Mouse (Mus musculus) thymus, adult 18-20 months (tissue): Measurements from ENCODE around the gene Myl3.
A peak's percentile ranks its signal among the peaks of the same experiment; 100 is the strongest.

Source experiments
- DNase-seq, 2 experiments: peaks; one replicate each; pipeline ENCODE4 v3.0.0; 2022; ENCODE audit warnings: mixed read lengths in 2 of 2

Gene Myl3

DNA sequence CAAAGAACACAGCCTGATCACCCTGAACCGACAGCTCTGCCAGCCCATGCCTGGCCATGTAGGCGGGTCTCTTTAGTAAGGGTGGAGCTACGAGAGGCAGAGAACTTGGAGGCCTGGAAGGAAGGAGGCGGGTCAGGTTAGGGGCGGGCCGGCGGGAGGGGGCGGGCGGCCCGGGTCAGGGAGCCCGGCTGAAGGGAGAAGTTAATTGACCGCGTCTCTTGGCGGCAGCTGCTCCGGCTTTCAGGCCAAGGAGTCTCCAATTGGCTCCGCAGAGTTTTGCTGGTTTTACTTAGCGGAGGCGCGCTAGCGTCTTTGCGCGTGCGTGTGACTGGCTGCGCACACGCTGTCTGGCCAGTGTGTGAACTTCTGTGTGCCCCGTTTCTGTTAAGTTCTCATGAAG lies 9.0 kb upstream of the Myl3 start:
- DNase-seq: peak; percentile 35

DNA sequence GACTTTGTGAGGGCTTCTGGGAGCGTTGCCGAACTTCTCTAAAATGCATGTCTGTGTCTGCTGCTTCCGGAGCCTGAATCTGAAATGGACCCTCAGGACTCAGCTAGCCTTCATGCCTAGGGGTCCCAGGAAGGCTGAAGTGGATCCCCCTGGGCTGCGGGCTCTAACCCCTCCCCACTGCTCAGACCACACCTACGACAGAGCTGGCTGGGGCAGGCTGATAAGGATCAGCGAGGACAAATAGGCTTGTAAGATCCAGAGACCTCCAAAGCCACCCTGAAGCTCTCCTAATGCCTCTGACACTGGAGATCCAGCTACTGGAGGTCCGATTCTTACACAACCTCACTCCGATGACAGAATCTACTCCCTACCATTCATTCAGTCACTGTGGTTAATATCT lies 8.6 kb upstream of the Myl3 start:
- DNase-seq: no peak

DNA sequence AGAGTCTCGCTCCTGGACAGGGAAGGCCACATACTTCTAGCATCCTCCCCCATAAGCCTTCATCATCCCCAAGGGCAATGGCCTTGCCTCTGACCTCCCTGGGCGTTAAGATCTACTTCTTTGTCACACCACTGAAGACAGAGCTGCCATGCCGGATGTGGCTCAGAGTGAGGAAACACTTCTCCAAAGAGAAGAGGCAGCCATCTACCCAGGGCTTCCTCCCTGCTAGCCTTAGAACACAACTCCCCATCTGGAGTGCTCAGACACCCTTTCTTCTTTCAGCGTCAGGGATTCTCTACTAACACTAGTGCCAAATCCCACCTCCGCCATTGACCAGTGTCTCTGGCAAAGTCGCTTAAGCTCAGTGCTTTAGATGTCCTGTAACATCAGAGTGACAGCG lies 7.5 kb upstream of the Myl3 start:
- no peak for DNase-seq

DNA sequence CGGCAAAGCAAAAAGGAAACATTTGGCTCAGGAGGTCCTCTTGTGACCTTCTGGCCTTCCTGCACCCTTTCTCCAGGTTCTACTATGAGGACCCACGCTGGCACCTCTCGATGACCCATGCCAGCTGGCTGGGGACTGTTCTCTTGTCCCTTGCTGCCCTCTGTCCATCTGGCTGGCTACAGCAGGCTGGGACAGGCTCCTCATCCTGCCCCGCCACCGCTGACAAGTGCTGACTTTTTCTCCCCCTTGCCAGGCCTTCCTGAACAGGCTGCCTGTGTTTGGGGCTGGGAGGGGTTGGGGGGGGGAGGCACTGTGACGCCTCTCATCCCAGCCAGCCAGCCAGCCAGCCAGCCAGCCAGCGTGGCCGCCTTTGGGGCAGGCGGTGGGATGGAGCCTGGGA lies 5.3 kb upstream of the Myl3 start:
- no peak for DNase-seq

DNA sequence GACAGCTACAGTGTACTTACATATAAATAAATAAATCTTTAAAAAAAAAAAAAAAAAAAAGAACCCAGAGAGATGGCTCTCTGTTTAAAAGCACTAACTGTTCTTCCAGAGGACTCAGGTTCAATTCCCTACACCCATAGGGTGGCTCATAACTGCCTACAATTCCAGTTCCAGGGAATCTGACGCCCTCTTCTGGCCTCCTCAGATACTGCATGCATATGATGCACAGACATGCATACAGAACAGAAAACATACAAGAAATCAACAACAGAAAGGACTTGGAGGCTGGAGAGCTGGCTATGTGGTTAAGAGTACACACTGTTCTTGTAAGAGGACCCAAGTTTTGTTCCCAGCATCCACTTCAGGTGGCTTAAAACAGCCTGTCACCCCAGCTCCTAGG lies 3.6 kb upstream of the Myl3 start:
- DNase-seq: no peak

DNA sequence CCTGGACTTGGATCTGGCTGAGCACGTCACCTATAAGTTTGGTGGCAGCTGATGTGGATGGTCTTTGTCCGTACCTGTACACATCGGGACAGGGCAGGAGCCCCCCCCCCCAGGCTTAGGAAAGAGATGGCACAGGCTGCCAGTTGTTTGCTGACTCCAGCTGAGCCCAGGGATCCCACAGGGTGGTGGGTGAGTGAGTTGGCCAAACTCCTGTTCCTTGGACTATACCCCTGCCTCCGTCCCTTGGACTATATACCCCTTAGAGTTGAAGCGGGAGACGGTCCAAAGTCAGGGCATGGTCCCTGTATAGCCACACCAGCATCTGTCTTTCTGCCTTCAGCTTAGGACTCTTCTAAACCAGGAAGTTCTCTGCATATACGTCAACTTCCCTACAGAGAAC lies 1.7 kb upstream of the Myl3 start:
- no peak for DNase-seq

DNA sequence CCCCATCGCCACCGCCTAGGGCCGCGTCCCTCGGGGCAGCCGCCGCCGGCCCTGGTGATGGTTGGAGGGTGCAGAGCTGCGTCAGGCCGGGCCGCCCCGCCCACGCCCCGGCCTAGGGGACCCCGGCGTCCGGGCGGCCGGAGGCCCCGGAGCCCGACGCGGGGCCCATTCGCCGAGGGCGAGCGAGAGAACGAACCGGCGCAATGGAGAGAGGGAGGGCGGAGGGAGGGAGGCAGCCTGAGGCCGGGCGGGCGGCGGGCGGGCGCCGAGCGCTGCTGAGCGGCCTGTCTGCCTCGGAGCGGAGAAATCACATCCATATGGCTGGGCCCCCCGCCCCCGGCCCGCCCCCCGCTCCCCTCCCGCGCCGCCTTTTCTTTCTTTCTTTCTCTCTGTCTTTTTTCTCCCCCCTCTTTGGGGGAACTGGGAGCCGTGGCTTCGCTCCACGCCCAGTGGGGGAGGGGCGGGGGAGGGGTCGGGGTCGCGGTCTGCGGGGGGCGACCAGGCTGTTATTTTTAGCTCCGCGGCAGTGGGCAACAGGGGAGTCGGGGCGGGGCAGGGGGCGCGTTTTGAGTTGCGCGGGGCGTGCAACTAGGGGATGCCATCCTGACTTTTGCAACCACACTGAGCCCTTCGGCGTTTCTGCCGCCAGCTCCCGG lies 762 bp downstream of the Myl3 start:
- no peak for DNase-seq

DNA sequence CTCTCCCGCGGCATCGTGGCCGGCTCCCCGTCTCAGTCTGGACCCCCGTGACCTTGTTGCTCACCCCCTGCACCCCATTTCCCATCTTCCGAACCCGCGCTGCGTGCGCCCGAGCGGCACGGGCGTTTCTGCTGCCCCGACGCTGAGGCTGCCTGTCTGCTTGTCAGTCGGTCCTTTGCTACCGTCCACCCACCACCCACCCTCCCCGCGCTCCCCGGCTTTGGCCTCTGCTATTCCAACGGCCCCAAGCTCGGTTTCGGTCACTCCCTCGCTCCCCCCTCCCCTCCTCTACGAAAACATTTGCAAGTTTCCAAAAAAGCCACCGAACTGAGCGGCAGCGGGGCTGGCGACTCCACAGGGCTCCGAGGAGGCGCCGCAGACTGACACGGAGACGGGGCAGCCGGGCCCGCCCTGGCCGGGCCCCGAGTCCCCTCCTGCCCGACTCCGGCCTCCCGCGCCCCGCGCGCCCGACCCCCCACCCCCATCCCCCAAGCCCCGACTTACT lies 1.3 kb downstream of the Myl3 start:
- DNase-seq: no peak

DNA sequence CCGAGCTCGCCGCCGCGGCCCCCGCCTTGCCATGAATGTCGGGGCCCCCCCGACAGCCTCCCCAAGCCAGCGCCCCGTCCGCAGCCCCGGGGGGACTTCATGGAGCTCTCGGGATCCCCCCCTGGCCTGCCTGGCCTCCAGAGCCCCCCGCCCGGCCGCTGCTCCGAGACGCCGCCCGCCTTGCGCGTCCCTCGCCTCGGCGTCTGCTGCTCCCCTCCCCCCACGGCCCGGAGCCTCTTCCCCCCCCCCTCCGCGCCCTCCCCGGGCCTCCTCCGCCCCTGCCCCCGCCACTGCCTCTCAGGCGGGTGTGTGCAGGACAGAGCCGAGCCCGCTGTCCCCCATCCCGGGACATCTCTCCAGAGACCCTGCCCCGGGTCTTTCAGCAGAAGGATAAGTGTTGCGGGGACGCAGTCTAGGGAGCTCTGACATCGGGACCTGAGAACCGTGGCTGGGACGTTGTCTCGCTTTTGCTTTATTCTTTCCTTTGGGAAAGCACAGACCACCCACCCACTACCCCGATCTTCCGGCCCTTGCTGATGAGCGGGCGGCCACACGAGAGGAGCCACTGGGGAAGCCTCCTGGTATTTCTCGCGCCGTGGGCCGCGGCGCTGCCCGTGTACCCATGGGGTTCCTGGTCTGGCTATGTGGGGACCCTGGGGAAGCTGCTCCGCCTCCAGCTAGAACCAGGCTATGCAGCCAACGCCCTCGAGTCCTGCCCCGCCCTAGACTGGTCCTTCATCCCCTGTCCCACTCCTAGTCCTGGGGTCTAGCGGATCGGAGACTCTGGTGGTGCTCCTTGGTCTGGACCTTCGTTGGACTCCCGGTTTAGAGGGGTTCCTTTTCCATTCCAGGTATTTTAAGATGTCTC lies 2.0 kb downstream of the Myl3 start:
- no peak for DNase-seq

DNA sequence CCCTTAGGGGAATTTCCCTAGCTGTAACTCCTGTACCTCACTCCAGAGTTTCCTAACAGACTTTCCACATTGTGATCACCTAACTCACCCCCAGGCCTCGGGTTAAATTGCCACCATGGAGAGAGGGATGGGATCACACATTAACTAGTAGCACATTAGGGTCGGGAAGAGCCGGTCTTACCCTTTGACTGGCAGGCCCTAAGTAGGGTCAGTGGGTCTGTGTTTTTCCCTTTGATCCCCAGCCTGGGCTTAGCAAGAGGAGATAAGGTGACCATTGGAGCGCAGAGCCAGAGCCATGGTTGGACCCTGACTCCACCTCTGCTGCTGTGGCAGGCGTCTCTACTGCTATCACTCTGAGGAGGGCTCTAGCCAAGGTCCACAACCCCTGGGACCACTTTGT lies 4.1 kb downstream of the Myl3 start:
- DNase-seq: no peak

DNA sequence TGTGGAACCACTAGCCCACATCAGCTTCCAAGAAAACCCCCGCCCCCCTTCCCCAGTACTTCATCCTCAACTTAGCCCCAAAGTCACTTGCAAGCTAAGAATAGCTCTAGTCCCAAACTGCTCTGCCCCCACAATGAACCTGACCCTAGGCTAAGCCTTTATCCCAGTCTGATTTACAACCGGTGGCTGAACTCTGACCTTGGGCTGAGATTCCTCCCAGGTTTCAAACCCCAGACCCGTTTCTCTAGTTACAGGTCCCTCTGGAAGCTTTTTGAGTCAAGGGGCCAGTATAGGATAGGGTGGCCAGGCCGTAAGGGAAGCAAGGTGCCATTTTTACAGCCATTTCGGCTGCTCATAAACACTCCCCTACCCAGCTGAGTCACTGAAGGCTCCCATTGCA lies 4.6 kb downstream of the Myl3 start:
- DNase-seq: no peak

DNA sequence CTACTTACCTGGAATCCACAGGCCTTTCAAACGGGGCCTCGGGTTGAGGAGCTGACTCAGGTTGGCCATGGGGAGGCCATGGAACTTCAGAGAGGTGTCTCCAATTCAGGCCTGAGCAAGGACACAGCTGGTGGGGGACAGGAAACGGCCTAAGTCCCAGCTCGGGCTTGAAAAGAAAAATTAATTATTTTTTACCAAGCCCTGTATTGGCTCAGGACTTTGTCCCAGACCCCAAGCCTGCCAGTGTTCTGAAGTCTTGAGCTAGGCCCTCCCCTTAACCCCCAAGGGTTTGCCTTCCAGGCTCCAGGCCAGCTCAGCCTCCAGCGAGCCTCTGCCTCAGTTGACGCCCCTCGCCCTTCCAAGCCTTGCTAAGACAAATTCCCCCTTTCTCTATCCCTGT lies 5.3 kb downstream of the Myl3 start, which contains the start of gene Pth1r:
TSS of gene Pth1r (minus strand) at position 185 of the 400 bp plus-strand sequence.
- DNase-seq: no peak

DNA sequence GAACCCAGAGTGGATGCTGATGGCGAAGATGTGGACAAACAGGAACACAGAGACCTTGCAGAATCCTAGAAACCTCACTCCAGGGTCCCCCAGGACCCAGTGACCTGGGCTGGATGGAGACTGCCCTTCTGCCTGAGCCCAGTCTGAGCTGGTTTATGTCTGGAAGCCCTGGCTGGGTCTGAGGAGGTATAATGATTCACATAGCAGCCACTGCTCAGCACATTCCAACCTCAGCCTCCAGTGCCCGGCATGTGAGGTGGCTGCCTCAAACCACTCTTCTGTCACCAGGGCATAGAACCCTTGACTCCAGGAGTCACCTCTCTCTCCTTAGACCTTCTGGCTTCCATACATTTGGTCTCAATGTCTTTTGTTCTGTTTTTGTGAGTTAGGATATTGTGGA lies 6.8 kb downstream of the Myl3 start:
- no peak for DNase-seq

DNA sequence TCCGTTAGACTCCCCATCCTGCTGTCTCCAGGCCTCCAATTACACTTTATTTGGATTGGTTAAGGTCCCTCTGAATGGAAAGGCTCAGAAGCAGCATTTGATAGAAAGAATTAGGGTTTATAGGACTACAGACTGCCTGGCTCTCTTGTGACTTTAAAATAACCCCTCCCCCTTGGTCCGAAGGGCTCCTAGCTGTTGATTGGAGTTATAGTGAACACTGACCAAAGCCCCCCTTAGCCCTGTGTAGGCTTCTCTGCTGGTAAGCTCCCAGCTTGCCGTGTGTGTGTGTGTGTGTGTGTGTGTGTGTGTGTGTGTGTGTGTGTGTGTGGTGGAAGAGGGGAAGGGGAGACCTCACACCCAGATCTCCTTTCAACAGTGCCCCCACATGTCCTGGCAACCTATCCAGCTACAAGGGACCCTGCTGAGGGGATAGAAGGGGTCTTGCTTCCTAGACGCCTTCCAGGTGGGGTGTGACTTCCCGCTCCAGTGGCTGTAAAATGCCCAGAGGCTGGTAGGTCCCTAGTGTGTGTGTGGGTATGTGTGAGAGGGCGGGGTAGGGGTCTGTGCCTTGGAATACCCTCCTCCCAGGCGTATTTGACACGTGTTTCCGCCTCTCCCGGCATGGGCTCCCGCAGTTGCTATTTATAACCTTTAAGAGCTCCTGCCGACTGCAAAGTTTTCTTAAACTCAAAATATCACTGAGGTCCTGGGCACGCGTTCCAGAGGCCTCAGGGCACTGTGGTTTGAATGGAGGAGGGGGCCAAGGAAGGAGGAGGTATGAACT lies 8.9 kb downstream of the Myl3 start:
- DNase-seq: no peak

DNA sequence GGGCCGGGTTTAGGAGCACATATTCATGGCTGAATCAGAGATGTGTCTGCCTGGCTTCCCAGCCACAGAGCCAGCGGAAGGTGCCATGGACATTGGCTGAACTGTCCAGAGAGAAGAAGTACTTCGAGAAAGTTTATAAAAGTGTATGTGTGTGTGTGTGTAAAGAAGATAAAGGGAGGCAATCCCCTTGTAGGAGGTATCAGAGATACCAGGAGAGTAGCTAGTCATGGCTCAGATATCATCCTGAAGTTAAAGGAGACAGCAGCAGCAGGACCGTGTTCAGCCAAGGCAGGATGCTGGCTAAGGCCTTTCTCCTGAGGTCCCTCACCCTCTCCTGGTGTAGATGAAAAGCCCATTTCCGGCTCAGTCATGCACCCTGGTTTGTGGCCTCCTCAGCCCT lies 9.8 kb downstream of the Myl3 start:
- no peak for DNase-seq

DNA sequence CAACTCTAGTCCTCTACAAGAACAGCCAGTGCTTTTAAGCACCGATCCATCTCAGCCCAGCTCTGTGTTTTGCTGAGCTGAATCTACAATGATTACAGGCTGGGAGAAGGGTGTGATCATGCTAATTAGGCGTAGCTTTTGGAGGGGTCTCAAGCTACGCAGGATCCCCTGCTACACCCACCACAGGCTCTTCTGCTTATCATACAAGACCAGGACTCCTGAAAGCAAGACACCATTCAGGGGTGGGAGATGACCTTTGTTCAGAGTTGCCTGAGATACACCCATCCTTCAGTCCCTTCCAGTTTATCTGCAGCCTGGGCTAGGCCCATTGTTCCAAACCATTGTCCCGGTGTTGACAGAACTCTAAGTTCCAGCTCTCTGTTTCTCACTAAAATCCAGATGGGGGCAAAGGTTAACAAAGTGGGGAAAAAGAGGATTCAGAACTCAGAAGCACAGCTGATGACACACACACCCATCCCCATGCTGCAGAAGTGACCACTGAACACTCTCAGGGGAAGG lies 11.3 kb downstream of the Myl3 start:
- no peak for DNase-seq

DNA sequence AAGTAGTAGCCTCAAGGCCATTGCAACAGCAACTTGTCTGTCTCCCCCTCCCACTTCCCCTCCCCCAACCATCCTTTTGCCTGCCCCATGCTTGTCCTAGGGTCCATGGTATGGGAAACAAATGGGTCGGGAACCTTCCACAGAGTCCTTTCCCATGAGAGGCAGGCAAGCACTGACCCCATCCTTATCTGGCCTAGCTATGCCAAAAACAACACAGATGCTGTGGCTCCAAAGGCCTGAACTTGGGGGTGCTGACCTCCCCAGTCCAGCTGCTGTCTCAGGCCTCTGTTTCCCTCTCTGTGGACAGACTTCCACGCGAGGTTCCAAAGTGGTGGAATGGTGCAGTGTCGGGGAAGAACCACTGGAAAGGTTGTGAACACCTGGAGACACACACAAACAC lies 12.1 kb downstream of the Myl3 start:
- DNase-seq: no peak

DNA sequence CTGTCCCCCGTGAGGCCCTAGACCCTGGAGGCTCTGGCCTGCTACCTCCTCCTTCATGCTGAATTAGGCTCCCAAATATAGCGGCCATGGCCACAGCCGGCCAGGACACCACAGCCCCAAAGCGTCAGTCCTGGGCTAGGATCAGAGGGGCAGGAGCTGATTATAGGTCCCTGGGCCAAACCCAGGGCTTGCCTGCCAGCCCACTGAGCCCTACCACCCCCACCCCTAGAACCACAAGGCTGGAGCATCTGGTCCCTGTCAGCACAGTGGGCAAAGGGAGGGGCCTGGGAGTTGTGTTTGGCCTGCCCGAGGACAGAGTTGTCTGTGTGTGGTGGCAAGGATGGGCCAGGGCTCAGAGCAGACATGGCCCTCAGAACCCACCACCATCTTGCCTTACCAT lies 16.2 kb downstream of the Myl3 start:
- no peak for DNase-seq

DNA sequence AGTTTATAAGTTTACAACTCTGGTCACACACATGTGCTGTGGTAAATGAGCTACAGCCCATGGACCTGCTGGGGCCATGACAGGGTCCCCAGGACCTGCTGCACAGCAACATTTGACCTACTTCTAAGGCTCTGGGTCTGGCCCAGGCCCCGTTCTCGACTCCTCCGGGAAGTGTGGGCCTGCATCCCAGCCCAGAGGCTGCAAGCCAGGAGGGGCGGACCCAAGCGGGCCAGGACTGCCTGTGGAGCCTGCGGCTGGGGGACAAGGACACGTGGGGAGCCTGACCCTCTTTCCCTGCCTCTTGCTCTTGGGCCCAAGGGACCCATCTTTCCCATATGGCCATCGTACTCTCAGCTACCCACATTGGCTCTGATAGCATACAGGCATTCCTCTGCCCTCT lies 16.9 kb downstream of the Myl3 start:
- DNase-seq: no peak

DNA sequence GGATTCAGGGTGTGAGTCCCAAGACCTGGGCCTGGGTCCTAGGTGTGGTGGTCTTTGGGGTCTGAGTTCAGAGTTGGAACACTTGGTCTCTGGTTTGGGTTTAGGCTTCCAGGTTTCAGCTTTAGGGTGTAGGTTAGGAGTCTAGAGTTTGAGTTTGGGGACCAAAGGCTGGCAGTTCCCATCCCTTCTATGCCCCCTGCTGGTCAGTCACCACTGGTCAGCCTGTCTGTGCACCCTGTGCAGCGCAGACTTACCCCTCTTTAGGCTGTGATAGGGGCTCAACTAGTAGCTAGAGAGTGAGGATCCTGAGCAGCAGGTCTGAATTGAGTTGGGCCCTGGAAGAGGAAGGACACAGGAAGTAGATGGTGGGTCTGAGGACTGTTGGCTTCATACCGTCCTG lies 17.6 kb downstream of the Myl3 start:
- DNase-seq: no peak

DNA sequence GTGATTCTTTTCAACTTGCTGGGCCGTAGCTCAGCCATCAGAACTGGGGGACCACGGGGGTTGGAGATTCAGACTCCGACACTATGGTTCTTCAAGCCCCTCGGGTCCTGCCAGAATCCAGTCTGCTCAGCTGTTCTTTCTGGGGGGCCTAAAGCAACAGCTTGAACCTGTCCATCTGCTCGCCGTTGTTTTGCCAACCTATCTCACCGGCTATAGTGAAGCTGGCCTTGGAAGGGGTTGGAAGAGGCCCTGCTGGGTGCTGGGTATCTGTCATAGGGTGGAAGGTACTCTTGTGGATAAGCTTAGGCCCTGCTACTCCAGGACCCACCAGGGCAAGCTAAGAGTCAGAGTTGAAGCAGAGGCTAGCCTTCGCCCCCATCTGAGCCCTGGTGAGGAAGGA lies 19.2 kb downstream of the Myl3 start:
- DNase-seq: no peak

DNA sequence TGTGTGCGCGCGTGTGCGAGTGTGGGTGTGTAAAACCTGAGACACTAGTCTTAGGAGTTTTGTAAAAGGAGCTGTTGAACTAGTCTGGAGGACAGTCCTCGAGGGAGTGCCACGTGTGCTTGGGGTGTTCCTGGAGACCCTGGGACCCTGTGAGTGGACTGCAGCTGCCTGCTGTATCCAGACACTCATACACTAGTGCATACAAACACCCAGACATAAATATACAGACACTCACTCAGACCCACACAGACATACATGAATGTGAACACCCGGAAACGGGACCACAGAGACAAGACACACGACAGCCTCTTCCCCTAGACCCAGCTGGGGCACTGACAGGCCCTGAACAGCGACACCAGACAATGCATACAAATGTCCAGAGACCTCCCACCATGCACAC lies 21.1 kb downstream of the Myl3 start:
- DNase-seq: no peak

DNA sequence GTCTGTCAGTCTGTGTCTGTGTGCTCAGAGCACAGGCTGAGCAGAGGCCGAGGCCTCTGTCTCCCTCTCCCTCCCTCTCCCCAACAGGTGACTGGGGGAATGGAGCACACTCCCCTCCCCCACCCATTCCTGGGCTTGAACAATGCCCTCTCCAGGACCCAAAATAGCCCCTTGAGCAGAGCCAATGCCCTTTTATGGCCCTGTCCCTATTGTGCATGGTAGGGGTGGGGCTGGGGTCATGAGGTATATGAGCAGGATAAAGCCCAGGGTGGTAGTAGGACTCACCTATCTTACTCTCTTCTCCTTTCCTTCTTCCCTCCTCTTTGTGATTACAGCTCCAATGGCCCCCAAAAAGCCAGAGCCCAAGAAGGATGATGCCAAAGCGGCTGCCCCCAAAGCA lies 21.7 kb downstream of the Myl3 start:
- no peak for DNase-seq
